Mouse (Mus musculus): ENCODE measurements around the gene Tbcc. TPM values are rescaled to one million over a fixed set of nuclear protein-coding genes. Genes with fewer than 3 reads are reported as not detected.
A peak's percentile ranks its signal among the peaks of the same experiment; 100 is the strongest.

Gene Tbcc
- polyA plus RNA-seq, 1 experiment from 2014 or later, result 51.0 TPM

DNA sequence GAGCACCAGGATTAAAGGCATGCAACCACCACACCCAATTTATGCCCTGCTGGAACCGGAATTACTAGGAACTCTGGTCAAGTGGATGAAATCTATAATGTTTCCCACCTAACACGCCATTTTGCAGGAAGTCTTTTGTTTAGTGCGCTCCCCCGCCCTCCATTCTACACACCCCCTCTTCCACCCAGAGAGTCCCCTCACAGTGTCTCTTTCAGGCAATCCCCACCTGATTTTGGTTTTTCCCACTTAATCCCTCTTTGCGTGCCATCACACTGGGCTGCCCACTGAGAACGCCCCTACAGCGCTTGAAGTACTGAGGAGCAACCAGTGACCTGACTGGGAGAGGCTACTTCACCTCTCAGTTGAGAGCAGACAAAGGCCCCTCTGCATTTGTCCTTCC is 43.3 kb upstream of the Tbcc start:
- Histone ChIP-seq H3K36me3 (ENCODE audit: insufficient read depth, low read length) (no peaks in the 10 kb centered on the region), H3K27ac (ENCODE audit: low read length) (no peak overlapping the region), H3K27me3 (replicated peaks; ENCODE audit: insufficient read depth, low read length) (no peaks in the 10 kb centered on the region), H3K9me3 (ENCODE audit: low read length) (no peaks in the 10 kb centered on the region), H3K9ac (replicated peaks; ENCODE audit: low read depth) (no peak overlapping the region), H3K4me1 (ENCODE audit: insufficient read depth, low read depth, low read length) (no peaks in the 10 kb centered on the region), H3K4me2 (replicated peaks; ENCODE audit: low read depth, low read length) (no peak overlapping the region), H3K4me3 (ENCODE audit: low read depth, low read length) (no peak overlapping the region)
- WGBS, result 84% methylated on average over 7 of the region's 7 CpGs
- TF ChIP-seq CTCF (IDR thresholded peaks at IDR 0.05) (no peak), EP300 (IDR thresholded peaks at IDR 0.05) (no peak)
- DNase-seq (ENCODE audit: low spot score) (no peak), ATAC-seq (no peak)

DNA sequence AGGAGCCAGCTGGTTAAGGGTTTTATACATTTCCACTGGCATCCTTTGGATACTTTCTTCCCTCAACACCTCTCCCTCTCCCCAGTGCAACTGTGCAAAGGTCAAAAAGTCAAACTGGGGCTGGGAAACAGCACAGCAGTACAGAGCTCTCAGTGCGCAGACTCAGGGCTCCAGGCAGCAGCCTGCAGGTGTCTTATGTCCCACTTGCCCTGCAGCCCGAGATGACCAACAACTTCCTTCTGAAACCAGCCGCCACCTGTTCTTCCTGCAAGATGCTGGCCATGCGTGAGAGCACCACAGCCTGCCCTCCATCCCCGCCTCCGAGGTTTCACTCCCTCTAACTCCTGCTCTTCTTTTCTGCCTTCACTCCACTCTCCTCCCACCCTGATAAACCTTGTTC is 37.8 kb upstream of the Tbcc start:
- no peak overlapping the region for H3K9ac ChIP-seq (replicated peaks; ENCODE audit: low read depth)
- TF ChIP-seq EP300 (IDR thresholded peaks at IDR 0.05) (no peak), CTCF (IDR thresholded peaks at IDR 0.05) (no peak)
- peaks cover 10% of the 10 kb centered on the region; the same call in 1 of the 2 replicates for H3K4me1 ChIP-seq (ENCODE audit: insufficient read depth, low read depth, low read length)
- H3K27me3 ChIP-seq (replicated peaks; ENCODE audit: insufficient read depth, low read length), result no peaks in the 10 kb centered on the region
- no peak overlapping the region for H3K4me3 ChIP-seq (ENCODE audit: low read depth, low read length)
- H3K36me3 ChIP-seq (ENCODE audit: insufficient read depth, low read length), result no peaks in the 10 kb centered on the region
- 0 out of 2 replicates have a peak overlapping the region, but pooled peaks have one; percentile 11 for H3K4me2 ChIP-seq (replicated peaks; ENCODE audit: low read depth, low read length)
- peak overlapping the region; percentile 51; the same call in 1 of the 2 replicates for H3K27ac ChIP-seq (ENCODE audit: low read length)
- no peaks in the 10 kb centered on the region for H3K9me3 ChIP-seq (ENCODE audit: low read length)
- no peak for ATAC-seq
- peak; percentile 39 for DNase-seq (ENCODE audit: low spot score)
- 11% methylated on average over 6 of the region's 6 CpGs for WGBS

DNA sequence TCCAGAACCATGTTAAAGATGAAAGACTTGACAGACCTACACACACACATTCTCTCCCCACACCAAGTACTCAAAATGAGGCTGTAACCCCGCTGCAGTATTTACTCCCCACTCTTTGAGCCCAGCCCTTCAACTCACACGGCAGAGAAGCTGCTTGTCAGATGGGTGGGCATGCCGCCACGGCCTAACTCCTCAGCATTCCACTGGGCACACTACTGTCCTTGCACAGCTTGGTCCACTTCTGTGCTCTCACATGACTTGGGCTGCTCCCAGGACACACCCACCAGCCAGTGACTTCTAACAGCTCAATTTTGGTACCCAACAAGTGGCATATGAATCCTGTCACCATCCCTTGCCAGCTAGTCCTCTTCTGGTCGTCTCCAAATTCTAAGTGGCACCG is 37.2 kb upstream of the Tbcc start:
- H3K4me3 ChIP-seq (ENCODE audit: low read depth, low read length), result no peak overlapping the region

DNA sequence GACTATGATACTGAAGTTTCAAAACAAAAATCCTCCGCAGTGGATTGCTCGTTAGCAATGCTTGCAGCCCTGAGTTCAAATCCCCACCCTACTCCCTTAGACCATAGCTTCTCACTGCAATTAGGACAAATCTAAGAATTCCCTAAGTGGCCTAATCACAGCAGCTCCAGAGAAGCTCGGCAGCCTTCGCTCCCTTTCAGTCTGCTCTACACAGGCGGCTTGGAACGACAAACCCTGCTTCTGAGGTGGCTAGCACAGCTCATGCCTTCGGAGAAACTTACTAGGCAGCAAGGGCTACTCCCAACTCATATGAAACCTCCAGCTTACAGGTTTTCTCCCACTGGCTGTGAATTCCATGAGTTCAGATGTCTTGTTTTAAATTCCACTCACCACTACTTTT is 36.4 kb upstream of the Tbcc start:
- H3K4me2 ChIP-seq (replicated peaks; ENCODE audit: low read depth, low read length), result no peak overlapping the region
- no peak overlapping the region for H3K9ac ChIP-seq (replicated peaks; ENCODE audit: low read depth)

More for the DNA sequence above, 37.2 kb upstream of the Tbcc start:
- peak; percentile 85 for DNase-seq (ENCODE audit: low spot score)
- Histone ChIP-seq H3K9me3 (ENCODE audit: low read length) (no peaks in the 10 kb centered on the region), H3K27ac (ENCODE audit: low read length) (peak overlapping the region; percentile 51; the same call in 1 of the 2 replicates), H3K4me1 (ENCODE audit: insufficient read depth, low read depth, low read length) (peaks cover 10% of the 10 kb centered on the region; the same call in 1 of the 2 replicates), H3K36me3 (ENCODE audit: insufficient read depth, low read length) (no peaks in the 10 kb centered on the region), H3K27me3 (replicated peaks; ENCODE audit: insufficient read depth, low read length) (no peaks in the 10 kb centered on the region), H3K9ac (replicated peaks; ENCODE audit: low read depth) (no peak overlapping the region), H3K4me2 (replicated peaks; ENCODE audit: low read depth, low read length) (0 out of 2 replicates have a peak overlapping the region, but pooled peaks have one; percentile 11)
- TF ChIP-seq EP300 (IDR thresholded peaks at IDR 0.05), result no peak
- TF ChIP-seq CTCF (IDR thresholded peaks at IDR 0.05), result no peak
- WGBS, result 12% methylated on average over 6 of the region's 6 CpGs
- ATAC-seq, result peak; percentile 55

DNA sequence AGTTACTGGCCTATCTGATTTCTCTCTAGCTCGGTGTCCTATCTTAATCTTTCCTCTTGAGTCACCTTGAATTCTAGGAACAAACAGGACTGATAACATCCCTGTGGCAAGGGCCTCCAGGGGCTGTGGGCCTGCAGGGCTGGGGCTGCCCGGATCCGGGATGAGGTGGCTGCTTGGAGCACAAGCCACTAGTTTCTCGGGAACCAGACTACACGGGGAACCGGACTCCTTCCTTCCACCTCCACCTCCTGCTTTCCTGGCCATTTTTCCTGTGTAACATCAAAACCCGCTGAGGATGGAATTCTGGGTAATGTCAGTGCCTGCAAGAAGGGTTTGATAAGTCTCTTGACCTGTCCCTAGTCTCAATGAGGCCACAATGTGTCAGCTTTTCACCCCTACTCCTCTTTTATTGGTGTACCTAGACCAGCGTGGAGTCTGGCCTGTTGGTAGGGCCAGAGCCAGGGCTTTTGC is 35.8 kb upstream of the Tbcc start:
- ATAC-seq, result no peak
- peak overlapping the region; percentile 73 for H3K4me2 ChIP-seq (replicated peaks; ENCODE audit: low read depth, low read length)
- peaks cover 10% of the 10 kb centered on the region; the same call in 1 of the 2 replicates for H3K4me1 ChIP-seq (ENCODE audit: insufficient read depth, low read depth, low read length)
- no peaks in the 10 kb centered on the region for H3K9me3 ChIP-seq (ENCODE audit: low read length)
- H3K4me3 ChIP-seq (ENCODE audit: low read depth, low read length), result peak overlapping the region; percentile 10; the same call in 1 of the 2 replicates
- no peak for DNase-seq (ENCODE audit: low spot score)
- H3K9ac ChIP-seq (replicated peaks; ENCODE audit: low read depth), result 0 out of 2 replicates have a peak overlapping the region, but pooled peaks have one; percentile 32
- H3K27ac ChIP-seq (ENCODE audit: low read length), result peak overlapping the region; percentile 57
- TF ChIP-seq CTCF (IDR thresholded peaks at IDR 0.05) (no peak), EP300 (IDR thresholded peaks at IDR 0.05) (no peak)
- H3K27me3 ChIP-seq (replicated peaks; ENCODE audit: insufficient read depth, low read length), result no peaks in the 10 kb centered on the region
- 37% methylated on average over 8 of the region's 8 CpGs for WGBS
- H3K36me3 ChIP-seq (ENCODE audit: insufficient read depth, low read length), result no peaks in the 10 kb centered on the region

More for the DNA sequence above, 36.4 kb upstream of the Tbcc start:
- Histone ChIP-seq H3K4me1 (ENCODE audit: insufficient read depth, low read depth, low read length) (peaks cover 10% of the 10 kb centered on the region; the same call in 1 of the 2 replicates), H3K9me3 (ENCODE audit: low read length) (no peaks in the 10 kb centered on the region), H3K27me3 (replicated peaks; ENCODE audit: insufficient read depth, low read length) (no peaks in the 10 kb centered on the region), H3K27ac (ENCODE audit: low read length) (peak overlapping the region; percentile 57), H3K4me3 (ENCODE audit: low read depth, low read length) (no peak overlapping the region), H3K36me3 (ENCODE audit: insufficient read depth, low read length) (no peaks in the 10 kb centered on the region)
- no peak for DNase-seq (ENCODE audit: low spot score)
- ATAC-seq, result no peak
- 77% methylated on average over 7 of the region's 7 CpGs for WGBS
- TF ChIP-seq EP300 (IDR thresholded peaks at IDR 0.05), result no peak
- no peak for TF ChIP-seq CTCF (IDR thresholded peaks at IDR 0.05)

DNA sequence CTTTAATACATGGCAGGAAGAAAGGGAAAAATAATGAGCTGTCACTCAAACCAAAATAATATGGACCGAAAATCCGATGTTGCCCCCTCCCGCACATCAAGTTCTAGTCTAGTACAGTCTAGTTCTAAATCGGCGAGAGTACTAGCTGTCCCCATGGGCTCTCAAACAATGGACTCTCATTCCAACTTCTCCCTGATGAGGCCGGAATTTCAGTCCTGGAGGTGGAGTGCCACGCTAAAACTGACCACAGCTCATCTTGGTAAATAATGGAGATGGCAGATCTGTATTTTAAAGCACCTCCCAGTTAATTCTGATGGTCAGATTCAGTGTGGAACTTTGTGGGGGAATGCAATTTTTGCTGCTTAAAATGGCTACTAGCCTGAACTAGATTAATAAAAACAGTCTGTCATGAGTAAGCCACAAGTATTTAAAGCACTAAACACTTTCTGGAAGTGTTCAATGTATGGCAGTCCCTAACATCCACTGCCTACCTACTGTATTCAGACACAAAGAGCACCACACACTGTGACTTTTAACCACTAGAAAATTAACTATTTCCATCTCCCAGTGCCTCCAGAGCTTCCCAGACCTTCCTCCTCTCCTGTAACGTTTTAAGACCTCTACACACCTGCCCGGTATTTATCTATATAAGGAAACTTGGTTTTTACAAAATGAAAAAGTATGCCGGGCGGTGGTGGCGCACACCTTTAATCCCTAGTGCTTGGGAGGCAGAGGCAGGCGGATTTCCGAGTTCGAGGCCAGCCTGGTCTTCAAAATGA is 35.0 kb upstream of the Tbcc start:
- H3K9ac ChIP-seq (replicated peaks; ENCODE audit: low read depth), result peak overlapping the region; percentile 100
- peak overlapping the region; percentile 100 for H3K27ac ChIP-seq (ENCODE audit: low read length)
- no peaks in the 10 kb centered on the region for H3K27me3 ChIP-seq (replicated peaks; ENCODE audit: insufficient read depth, low read length)
- H3K36me3 ChIP-seq (ENCODE audit: insufficient read depth, low read length), result no peaks in the 10 kb centered on the region
- peaks cover 10% of the 10 kb centered on the region; the same call in 1 of the 2 replicates for H3K4me1 ChIP-seq (ENCODE audit: insufficient read depth, low read depth, low read length)
- ATAC-seq (no peak), DNase-seq (ENCODE audit: low spot score) (peak; percentile 24)
- H3K4me2 ChIP-seq (replicated peaks; ENCODE audit: low read depth, low read length), result peak overlapping the region; percentile 73
- H3K4me3 ChIP-seq (ENCODE audit: low read depth, low read length), result peak overlapping the region; percentile 98
- WGBS, result 39% methylated on average over 15 of the region's 15 CpGs
- H3K9me3 ChIP-seq (ENCODE audit: low read length), result no peaks in the 10 kb centered on the region
- TF ChIP-seq CTCF (IDR thresholded peaks at IDR 0.05), result no peak
- TF ChIP-seq EP300 (IDR thresholded peaks at IDR 0.05), result no peak
